Mouse (Mus musculus) forebrain, embryonic 11.5 days (tissue): Measurements from ENCODE around the gene Mpv17l2. TPM values are rescaled to one million over a fixed set of nuclear protein-coding genes. Genes with fewer than 3 reads are reported as not detected.

Experiments
- ATAC-seq: fragments of 200-750 bp; cut with Nextera tagmentation; replicated peaks from 2 replicates; pipeline ENCODE4 v1.8.0; 2017; ENCODE audit warnings: moderate TSS enrichment; ENCODE audit not compliant: low FRiP score
- DNase-seq: peaks from one replicate; pipeline ENCODE4 v3.0.0-alpha.2; 2017; ENCODE audit warnings: low spot score
- H3K27ac ChIP-seq: fragments of 300-500 bp; sonication (generic); 2 replicates; pipeline ENCODE4 v1.5.1; 2014; ENCODE audit warnings: low read depth, low read length
- H3K27me3 ChIP-seq: fragments of 300-500 bp; sonication (generic); 2 replicates; pipeline ENCODE4 v1.6.1; 2014; ENCODE audit warnings: mild to moderate bottlenecking, low read length, mixed read lengths; ENCODE audit not compliant: control insufficient read depth, insufficient read depth
- H3K36me3 ChIP-seq: fragments of 300-500 bp; sonication (generic); 2 replicates; pipeline ENCODE4 v1.6.1; 2014; ENCODE audit warnings: mild to moderate bottlenecking, low read length, moderate library complexity, mixed read lengths; ENCODE audit not compliant: control insufficient read depth, insufficient read depth
- H3K4me1 ChIP-seq: fragments of 300-500 bp; sonication (generic); replicated peaks from 2 replicates; pipeline ENCODE4 v1.6.1; 2014; ENCODE audit warnings: low read length, mixed read lengths; ENCODE audit not compliant: control insufficient read depth, insufficient read depth
- H3K4me2 ChIP-seq: fragments of 300-500 bp; sonication (generic); 2 replicates; pipeline ENCODE4 v1.6.1; 2014; ENCODE audit warnings: low read depth, mild to moderate bottlenecking, low read length, moderate library complexity, mixed read lengths; ENCODE audit not compliant: severe bottlenecking
- H3K4me3 ChIP-seq: fragments of 300-500 bp; sonication (generic); 2 replicates; pipeline ENCODE4 v1.5.1; 2014; ENCODE audit warnings: low read depth, low read length
- H3K9ac ChIP-seq: fragments of 300-500 bp; sonication (generic); 2 replicates; pipeline ENCODE4 v1.6.1; 2014; ENCODE audit warnings: low read length
- H3K9me3 ChIP-seq: fragments of 300-500 bp; sonication (generic); 2 replicates; pipeline ENCODE4 v1.6.1; 2016; ENCODE audit warnings: low read length, mixed read lengths; ENCODE audit not compliant: control insufficient read depth
- WGBS: fragments of 180-500 bp; shearing (Covaris S2); extraction: QIAGEN DNeasy Blood & Tissue Kit; methylation state at CpG from one replicate; pipeline ENCODE4 v1.1.7; 2014; 5-methylcytosine and 5-hydroxymethylcytosine counted together
- polyA plus RNA-seq: library from polyadenylated mRNA; unstranded; fragments of >200 nt; fragmentation: Nextera tagmentation; extraction: Ambion mirVana; gene quantifications from 2 replicates; pipeline ENCODE4 v1.2.1, GENCODE M21; 2014

Gene Mpv17l2
- polyA plus RNA-seq, 1 experiment from 2014 or later, result 31.0 TPM

- peaks cover 10% of the 10 kb centered on the region for H3K4me1 ChIP-seq
- DNase-seq, result no peak
- H3K27ac ChIP-seq, result no peak overlapping the region
- no peak overlapping the region for H3K4me3 ChIP-seq
- 88% methylated on average over 25 of the region's 25 CpGs for WGBS
- H3K9me3 ChIP-seq, result no peaks in the 10 kb centered on the region
- no peak overlapping the region for H3K9ac ChIP-seq
- H3K4me2 ChIP-seq, result no peak overlapping the region
- no peaks in the 10 kb centered on the region; the same call in 1 of the 2 replicates for H3K36me3 ChIP-seq
- H3K27me3 ChIP-seq, result no peaks in the 10 kb centered on the region
- ATAC-seq, result no peak
These were observed 25.7 kb upstream of the Mpv17l2 start for GRCm38 (mm10) chr8:70786291-70787050.

GRCm38 (mm10) chr8:70780093-70780492, 19.3 kb upstream of the Mpv17l2 start:
- Histone ChIP-seq H3K4me2 (no peak overlapping the region), H3K4me3 (no peak overlapping the region), H3K27me3 (no peaks in the 10 kb centered on the region), H3K27ac (no peak overlapping the region), H3K9ac (no peak overlapping the region), H3K9me3 (no peaks in the 10 kb centered on the region), H3K36me3 (no peaks in the 10 kb centered on the region; the same call in 1 of the 2 replicates), H3K4me1 (peaks cover 8% of the 10 kb centered on the region; the same call in 1 of the 2 replicates)
- 80% methylated on average over 11 of the region's 11 CpGs for WGBS
- DNase-seq (no peak), ATAC-seq (no peak)

GRCm38 (mm10) chr8:70776496-70777444, 16.0 kb upstream of the Mpv17l2 start, which contains the start of gene Pik3r2:
TSS of gene Pik3r2 (minus strand) at chr8:70776713.
- ATAC-seq, result peak; percentile 92
- under 1% methylated on average over 91 of the region's 94 CpGs for WGBS
- H3K4me1 ChIP-seq, result peaks cover 10% of the 10 kb centered on the region; the same call in 1 of the 2 replicates

GRCm38 (mm10) chr8:70775851-70776495, 15.2 kb upstream of the Mpv17l2 start:
- DNase-seq (no peak), ATAC-seq (no peak)
- Histone ChIP-seq H3K4me1 (peaks cover 10% of the 10 kb centered on the region; the same call in 1 of the 2 replicates), H3K9me3 (no peaks in the 10 kb centered on the region), H3K4me2 (peak overlapping the region; percentile 82), H3K27me3 (no peaks in the 10 kb centered on the region), H3K36me3 (no peaks in the 10 kb centered on the region; the same call in 1 of the 2 replicates), H3K9ac (peak overlapping the region; percentile 93), H3K27ac (0 out of 2 replicates have a peak overlapping the region, but pooled peaks have one; percentile 97), H3K4me3 (peak overlapping the region; percentile 77)
- 2% methylated on average over 34 of the region's 34 CpGs for WGBS

More at GRCm38 (mm10) chr8:70776496-70777444, 16.0 kb upstream of the Mpv17l2 start, which contains the start of gene Pik3r2:
- DNase-seq, result peak; percentile 99
- Histone ChIP-seq H3K27ac (peak within 1 kb of the TSS; percentile 97), H3K36me3 (no peaks in the 10 kb centered on the region; the same call in 1 of the 2 replicates), H3K4me3 (peak within 1 kb of the TSS; percentile 77), H3K4me2 (peak within 1 kb of the TSS; percentile 82), H3K9me3 (no peaks in the 10 kb centered on the region), H3K9ac (peak within 1 kb of the TSS; percentile 93), H3K27me3 (no peaks in the 10 kb centered on the region)

DNA sequence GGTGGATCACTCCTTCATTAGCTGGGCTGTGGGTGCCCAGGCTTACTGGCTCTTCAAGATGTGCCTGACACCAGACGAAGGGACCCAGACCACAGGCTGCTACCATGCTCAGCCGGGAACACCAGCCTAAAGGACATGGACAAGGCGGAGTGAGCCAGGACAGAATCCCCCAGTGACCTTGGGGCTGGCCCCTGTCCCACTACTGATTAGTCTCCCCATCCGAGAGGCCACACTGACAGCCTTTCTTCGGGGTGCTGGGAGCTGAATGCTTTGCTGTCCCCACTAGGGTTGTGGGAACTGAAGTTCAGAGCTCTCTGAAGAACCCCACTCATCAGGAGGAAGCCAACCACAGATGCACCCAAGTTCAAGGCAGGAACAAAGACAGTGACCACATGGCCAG, 14.5 kb upstream of the Mpv17l2 start:
- Histone ChIP-seq H3K36me3 (peaks cover 2% of the 10 kb centered on the region; the same call in 1 of the 2 replicates), H3K4me2 (peak overlapping the region; percentile 82; the same call in 1 of the 2 replicates), H3K9ac (peak overlapping the region; percentile 93; the same call in 1 of the 2 replicates), H3K4me1 (peaks cover 10% of the 10 kb centered on the region; the same call in 1 of the 2 replicates), H3K9me3 (no peaks in the 10 kb centered on the region), H3K27me3 (no peaks in the 10 kb centered on the region), H3K4me3 (no peak overlapping the region), H3K27ac (no peak overlapping the region)
- DNase-seq (no peak), ATAC-seq (no peak)
- WGBS, result 95% methylated on average over 5 of the region's 5 CpGs

- no peak overlapping the region for H3K9ac ChIP-seq
- 94% methylated on average over 18 of the region's 18 CpGs for WGBS
- H3K4me2 ChIP-seq, result no peak overlapping the region
- no peak overlapping the region for H3K4me3 ChIP-seq
- H3K9me3 ChIP-seq, result no peaks in the 10 kb centered on the region
- peaks cover 2% of the 10 kb centered on the region; the same call in 1 of the 2 replicates for H3K36me3 ChIP-seq
- no peak for DNase-seq
- no peak overlapping the region for H3K27ac ChIP-seq
- no peak for ATAC-seq
- peaks cover 10% of the 10 kb centered on the region; the same call in 1 of the 2 replicates for H3K4me1 ChIP-seq
- no peaks in the 10 kb centered on the region for H3K27me3 ChIP-seq
These were observed 14.0 kb upstream of the Mpv17l2 start for GRCm38 (mm10) chr8:70774740-70775139.

GRCm38 (mm10) chr8:70773833-70774232, 13.1 kb upstream of the Mpv17l2 start:
- H3K4me2 ChIP-seq, result no peak overlapping the region
- H3K4me3 ChIP-seq, result no peak overlapping the region
- 82% methylated on average over 9 of the region's 9 CpGs for WGBS

More at GRCm38 (mm10) chr8:70773833-70774232, 13.1 kb upstream of the Mpv17l2 start:
- no peaks in the 10 kb centered on the region for H3K9me3 ChIP-seq
- H3K27ac ChIP-seq, result no peak overlapping the region
- no peak overlapping the region for H3K9ac ChIP-seq
- ATAC-seq (no peak), DNase-seq (no peak)
- H3K27me3 ChIP-seq, result no peaks in the 10 kb centered on the region
- H3K4me1 ChIP-seq, result peaks cover 10% of the 10 kb centered on the region; the same call in 1 of the 2 replicates
- H3K36me3 ChIP-seq, result peaks cover 2% of the 10 kb centered on the region; the same call in 1 of the 2 replicates
